Mouse (Mus musculus) heart, embryonic 16.5 days (tissue): Measurements from ENCODE around the gene Cyba. TPM values are rescaled to one million over a fixed set of nuclear protein-coding genes. Genes with fewer than 3 reads are reported as not detected.

Experiments used
- ATAC-seq: fragments of 200-750 bp; cut with Nextera tagmentation; replicated peaks from 2 replicates; pipeline ENCODE4 v1.8.0; 2017; ENCODE audit warnings: moderate number of reproducible peaks; ENCODE audit not compliant: insufficient read depth, low FRiP score; ENCODE audit errors: extremely low read depth
- H3K27ac ChIP-seq: fragments of 300-500 bp; sonication (generic); 2 replicates; pipeline ENCODE4 v1.5.1; 2014; ENCODE audit warnings: mild to moderate bottlenecking, low read length, control low read depth, moderate library complexity
- H3K27me3 ChIP-seq: fragments of 300-500 bp; sonication (generic); 2 replicates; pipeline ENCODE4 v1.6.1; 2014; ENCODE audit warnings: low read length, mixed read lengths; ENCODE audit not compliant: control insufficient read depth, insufficient read depth
- H3K36me3 ChIP-seq: fragments of 300-500 bp; sonication (generic); 2 replicates; pipeline ENCODE4 v1.6.1; 2014; ENCODE audit not compliant: control insufficient read depth, insufficient read depth
- H3K4me1 ChIP-seq: fragments of 300-500 bp; sonication (generic); 2 replicates; pipeline ENCODE4 v1.6.1; 2014; ENCODE audit warnings: low read length, mixed read lengths; ENCODE audit not compliant: control insufficient read depth, insufficient read depth
- H3K4me2 ChIP-seq: fragments of 300-500 bp; sonication (generic); 2 replicates; pipeline ENCODE4 v1.6.1; 2014; ENCODE audit warnings: low read depth, mild to moderate bottlenecking, control low read depth, low read length
- H3K4me3 ChIP-seq: fragments of 300-500 bp; sonication (generic); 2 replicates; pipeline ENCODE4 v1.5.1; 2014; ENCODE audit warnings: mild to moderate bottlenecking, control low read depth, low read length
- H3K9ac ChIP-seq: fragments of 300-500 bp; sonication (generic); 2 replicates; pipeline ENCODE4 v1.6.1; 2014; ENCODE audit warnings: low read length, control low read depth
- H3K9me3 ChIP-seq: fragments of 300-500 bp; sonication (generic); replicated peaks from 2 replicates; pipeline ENCODE4 v1.6.1; 2016; ENCODE audit warnings: low read length; ENCODE audit not compliant: control insufficient read depth
- WGBS: fragments of 180-500 bp; shearing (Covaris S2); extraction: QIAGEN DNeasy Blood & Tissue Kit; methylation state at CpG from one replicate; pipeline ENCODE4 v1.1.7; 2014; 5-methylcytosine and 5-hydroxymethylcytosine counted together
- polyA plus RNA-seq: library from polyadenylated mRNA; unstranded; fragments of >200 nt; fragmentation: Nextera tagmentation; extraction: Ambion mirVana; gene quantifications from 2 replicates; pipeline ENCODE4 v1.2.1, GENCODE M21; 2015

Gene Cyba
- 170 and 202 TPM in 2 replicates for polyA plus RNA-seq

DNA sequence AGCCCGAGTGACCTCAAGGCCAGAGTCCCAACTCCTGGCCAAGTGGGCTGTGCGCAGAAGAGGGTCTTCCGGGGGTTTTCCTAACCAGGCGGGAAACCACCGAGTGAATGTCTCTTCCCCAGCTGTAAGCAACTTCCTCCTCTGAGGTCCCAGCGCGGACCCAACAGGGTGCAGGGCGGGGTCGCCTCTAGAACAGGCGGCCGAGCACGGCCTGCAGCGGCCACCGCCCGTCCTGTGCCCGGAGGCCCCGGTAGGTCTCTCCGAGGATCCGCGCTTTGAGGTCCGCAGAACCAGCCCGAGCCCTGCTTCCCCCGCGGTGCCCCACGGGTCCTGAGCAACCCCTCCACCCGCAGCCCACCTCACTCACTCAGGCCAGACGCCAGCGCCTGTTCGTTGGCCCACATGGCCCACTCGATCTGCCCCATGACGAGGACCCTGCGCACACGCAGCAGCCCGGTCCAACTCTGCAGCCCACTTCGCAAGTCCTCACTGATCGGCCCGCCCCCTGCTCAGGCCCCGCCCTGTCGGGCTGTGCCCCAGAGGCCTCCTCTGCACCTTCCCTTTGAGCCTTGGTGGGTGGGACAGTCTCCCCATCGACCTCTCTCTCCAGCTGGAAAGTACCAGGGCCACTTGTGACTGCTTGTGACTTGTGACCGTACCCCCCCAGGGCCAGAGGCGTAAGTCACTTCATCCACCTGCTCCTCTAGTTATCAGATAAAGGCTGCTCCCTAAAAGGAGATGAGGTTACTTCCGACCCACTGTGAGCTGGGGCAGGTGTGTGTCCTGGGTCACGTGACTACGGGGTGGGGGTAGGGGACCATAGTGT lies at the start of gene Cyba:
TSS of gene Cyba (minus strand) at position 488 of the 826 bp plus-strand sequence.
- WGBS, result 3% methylated on average over 44 of the region's 45 CpGs
- H3K27me3 ChIP-seq, result no peaks in the 10 kb centered on the region
- peak within 1 kb of the TSS; percentile 67 for H3K4me3 ChIP-seq
- peaks cover 14% of the 10 kb centered on the region for H3K4me1 ChIP-seq
- H3K27ac ChIP-seq, result peak within 1 kb of the TSS; percentile 78
- H3K36me3 ChIP-seq, result peaks cover 19% of the 10 kb centered on the region
- peaks cover 3% of the 10 kb centered on the region for H3K9me3 ChIP-seq
- peak; percentile 87 for ATAC-seq
- peak within 1 kb of the TSS; percentile 79 for H3K4me2 ChIP-seq
- peak within 1 kb of the TSS; percentile 83 for H3K9ac ChIP-seq

- Histone ChIP-seq H3K27ac (no peak overlapping the region), H3K4me2 (no peak overlapping the region), H3K4me1 (no peaks in the 10 kb centered on the region), H3K27me3 (no peaks in the 10 kb centered on the region), H3K4me3 (no peak overlapping the region), H3K9me3 (0 out of 2 replicates have a peak, but pooled peaks cover 2% of the 10 kb centered on the region), H3K9ac (no peak overlapping the region), H3K36me3 (peaks cover 65% of the 10 kb centered on the region)
- ATAC-seq, result no peak
- WGBS, result 89% methylated on average over 8 of the region's 8 CpGs
Measured at GRCm38 (mm10) chr8:122482448-122482847, 49.7 kb upstream of the Cyba start.

GRCm38 (mm10) chr8:122475580-122476320 lies 43.0 kb upstream of the Cyba start, which contains the start of the genes Rnf166 and Ctu2:
Gene Rnf166, minus strand, starts transcription at chr8:122476064.
Gene Ctu2, plus strand, starts transcription at chr8:122476143.
- Histone ChIP-seq H3K27me3 (no peaks in the 10 kb centered on the region), H3K36me3 (peaks cover 21% of the 10 kb centered on the region), H3K4me3 (peak within 1 kb of the TSS; percentile 87), H3K27ac (peak within 1 kb of the TSS; percentile 80), H3K4me1 (peaks cover 23% of the 10 kb centered on the region), H3K9me3 (no peaks in the 10 kb centered on the region), H3K4me2 (peak within 1 kb of the TSS; percentile 83), H3K9ac (peak within 1 kb of the TSS; percentile 93)
- peak; percentile 91 for ATAC-seq
- WGBS, result under 1% methylated on average over 102 of the region's 103 CpGs

DNA sequence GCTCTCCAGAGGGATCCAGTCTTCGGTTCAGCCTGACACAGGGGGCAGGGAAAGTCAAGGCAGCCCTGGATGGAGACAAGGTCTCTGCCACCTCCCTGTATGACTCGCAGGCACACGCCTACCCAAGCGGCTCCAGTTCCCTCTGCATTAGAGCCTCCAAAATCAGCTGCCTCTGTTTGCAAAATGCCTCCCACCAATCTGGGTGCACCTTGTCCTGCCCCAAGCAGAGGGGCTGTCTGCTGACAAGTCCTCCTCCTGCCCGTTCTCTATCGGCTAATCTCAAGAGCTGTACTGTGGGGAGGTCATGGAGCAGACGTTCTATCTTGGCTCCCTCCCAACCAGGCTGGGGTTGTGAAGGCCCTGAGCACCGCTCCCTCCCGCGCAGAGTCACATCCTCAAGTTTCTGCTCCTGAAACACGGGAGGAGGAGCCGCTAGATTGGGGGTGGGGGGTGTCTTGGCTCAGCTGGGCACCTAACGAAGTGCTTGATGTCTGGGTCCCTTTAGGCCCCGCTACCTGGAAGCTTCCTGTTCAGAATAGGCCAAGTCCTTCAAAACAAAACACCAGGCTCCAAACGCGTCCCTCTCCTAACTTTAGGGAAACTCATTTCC lies 42.3 kb upstream of the Cyba start:
- WGBS, result 3% methylated on average over 16 of the region's 16 CpGs
- peak; percentile 17 for ATAC-seq
- no peaks in the 10 kb centered on the region for H3K27me3 ChIP-seq
- peak overlapping the region; percentile 77 for H3K4me2 ChIP-seq
- peak overlapping the region; percentile 87 for H3K4me3 ChIP-seq
- peak overlapping the region; percentile 80 for H3K27ac ChIP-seq
- peak overlapping the region; percentile 93 for H3K9ac ChIP-seq
- no peaks in the 10 kb centered on the region for H3K9me3 ChIP-seq
- peaks cover 20% of the 10 kb centered on the region for H3K36me3 ChIP-seq
- H3K4me1 ChIP-seq, result peaks cover 23% of the 10 kb centered on the region

DNA sequence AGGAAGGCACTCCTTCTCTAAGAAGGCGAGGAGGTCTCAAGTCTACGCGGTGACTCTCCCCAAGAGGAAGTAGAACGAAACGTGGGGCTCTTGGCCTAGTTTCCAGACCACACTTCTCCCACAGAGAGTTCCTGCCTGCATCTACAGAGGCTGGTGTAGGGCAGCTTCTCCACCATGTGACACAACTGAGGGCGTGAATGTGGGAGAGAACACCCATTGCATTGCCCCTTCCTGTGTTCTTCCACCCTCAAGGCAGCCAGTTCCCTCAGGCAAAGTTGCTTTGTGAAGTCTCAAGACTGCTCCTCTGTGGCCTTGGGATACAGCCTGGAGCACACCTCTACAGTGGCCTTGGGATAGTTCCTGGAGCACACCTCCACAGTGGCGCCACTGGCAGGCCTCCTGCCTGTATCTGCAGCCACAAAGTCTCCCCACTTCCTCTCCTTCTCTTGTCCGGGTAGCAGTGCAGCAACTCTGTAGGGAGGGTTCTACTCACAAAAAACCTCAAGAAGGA lies 41.2 kb upstream of the Cyba start:
- H3K4me1 ChIP-seq, result peaks cover 23% of the 10 kb centered on the region
- no peak for ATAC-seq
- H3K27me3 ChIP-seq, result no peaks in the 10 kb centered on the region
- H3K27ac ChIP-seq, result peak overlapping the region; percentile 80
- WGBS, result 74% methylated on average over 8 of the region's 8 CpGs
- peak overlapping the region; percentile 87; the same call in 1 of the 2 replicates for H3K4me3 ChIP-seq
- H3K9me3 ChIP-seq, result no peaks in the 10 kb centered on the region
- peak overlapping the region; percentile 77 for H3K4me2 ChIP-seq
- no peak overlapping the region for H3K9ac ChIP-seq
- peaks cover 11% of the 10 kb centered on the region for H3K36me3 ChIP-seq

GRCm38 (mm10) chr8:122470691-122471090 lies 38.0 kb upstream of the Cyba start:
- Histone ChIP-seq H3K27me3 (no peaks in the 10 kb centered on the region), H3K4me3 (no peak overlapping the region), H3K36me3 (peaks cover 15% of the 10 kb centered on the region), H3K9ac (no peak overlapping the region), H3K4me2 (no peak overlapping the region), H3K9me3 (no peaks in the 10 kb centered on the region), H3K27ac (peak overlapping the region; percentile 30; the same call in 1 of the 2 replicates), H3K4me1 (peaks cover 15% of the 10 kb centered on the region)
- 82% methylated on average over 5 of the region's 5 CpGs for WGBS
- ATAC-seq, result no peak

GRCm38 (mm10) chr8:122469965-122470364 lies 37.2 kb upstream of the Cyba start:
- Histone ChIP-seq H3K9me3 (no peaks in the 10 kb centered on the region), H3K36me3 (peaks cover 17% of the 10 kb centered on the region), H3K4me3 (no peak overlapping the region), H3K27ac (no peak overlapping the region; the same call in 1 of the 2 replicates), H3K4me2 (no peak overlapping the region), H3K27me3 (no peaks in the 10 kb centered on the region), H3K9ac (no peak overlapping the region), H3K4me1 (peaks cover 14% of the 10 kb centered on the region)
- peak; percentile 21; the same call in 1 of the 2 replicates for ATAC-seq
- WGBS, result 86% methylated on average over 10 of the region's 10 CpGs

GRCm38 (mm10) chr8:122469407-122469806 lies 36.7 kb upstream of the Cyba start:
- ATAC-seq, result no peak
- H3K27ac ChIP-seq, result no peak overlapping the region
- no peaks in the 10 kb centered on the region for H3K9me3 ChIP-seq
- H3K4me2 ChIP-seq, result no peak overlapping the region
- H3K9ac ChIP-seq, result no peak overlapping the region
- no peaks in the 10 kb centered on the region for H3K27me3 ChIP-seq
- H3K36me3 ChIP-seq, result peaks cover 17% of the 10 kb centered on the region
- H3K4me3 ChIP-seq, result no peak overlapping the region
- H3K4me1 ChIP-seq, result peaks cover 8% of the 10 kb centered on the region
- 79% methylated on average over 6 of the region's 6 CpGs for WGBS
